Mouse (Mus musculus) lung, postnatal 0 days (tissue): Measurements from ENCODE around the gene Rbm20.

Experiments used
- CTCF ChIP-seq: IDR thresholded peaks from 2 replicates; pipeline ENCODE4 v1.5.1; 2016; ENCODE audit warnings: antibody characterized with exemption, mild to moderate bottlenecking
- EP300 ChIP-seq: IDR thresholded peaks from 2 replicates; pipeline ENCODE4 v1.6.1; 2016; ENCODE audit warnings: antibody characterized with exemption, mild to moderate bottlenecking, control low read depth

DNA sequence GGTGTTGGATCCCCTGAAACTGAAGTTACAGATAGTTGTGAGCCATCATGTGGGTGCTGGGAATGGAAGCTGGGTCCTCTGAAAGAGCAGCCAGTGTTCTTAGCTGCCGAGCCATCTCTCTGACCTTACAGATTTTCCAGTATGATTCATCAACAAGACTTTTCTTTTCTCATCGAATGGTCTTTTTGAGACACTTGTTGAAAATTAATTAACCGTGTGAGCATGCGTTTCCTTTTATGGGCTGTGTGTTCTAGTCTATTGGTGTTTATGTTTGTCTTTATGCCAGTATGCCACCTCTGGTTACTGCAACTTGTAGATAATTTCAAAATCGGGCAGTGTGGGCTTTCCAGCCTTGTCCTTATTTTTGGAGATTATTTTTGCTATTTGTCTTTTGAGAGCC is 45.1 kb downstream of the Rbm20 start:
- no peak for TF ChIP-seq CTCF
- no peak for TF ChIP-seq EP300
